Mouse (Mus musculus): ENCODE measurements around the gene Pecam1. TPM values are rescaled to one million over a fixed set of nuclear protein-coding genes. Genes with fewer than 3 reads are reported as not detected.

The Pecam1 gene
- polyA plus RNA-seq, 1 experiment from 2014 or later = 51.7 TPM

DNA sequence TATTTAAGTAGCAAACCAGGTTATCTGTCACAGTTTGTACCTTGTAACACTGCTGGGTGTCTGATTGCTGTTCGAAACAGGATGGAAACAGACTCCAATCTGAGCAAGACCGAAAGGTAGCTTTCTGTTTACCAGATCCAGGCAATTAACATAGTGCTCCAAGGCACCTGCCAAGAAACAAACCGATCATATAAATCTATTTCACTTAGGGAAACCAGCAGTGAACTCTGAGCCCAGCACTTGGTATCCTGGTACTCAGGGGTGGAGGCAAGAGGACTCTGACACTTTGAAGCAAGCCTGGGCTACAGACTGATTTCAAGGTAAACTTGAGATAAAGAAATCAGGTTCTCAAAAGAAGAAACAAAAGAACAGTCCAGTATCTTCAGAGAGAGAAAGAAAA lies 27.0 kb upstream of the Pecam1 start:
- peaks cover 10% of the 10 kb centered on the region for H3K4me1 ChIP-seq (ENCODE audit: control insufficient read depth, insufficient read depth, low read length)
- peaks cover 9% of the 10 kb centered on the region; the same call in 1 of the 2 replicates for H3K36me3 ChIP-seq (ENCODE audit: control insufficient read depth, insufficient read depth, low read length)
- H3K4me3 ChIP-seq (replicated peaks; ENCODE audit: low read length) = no peak overlapping the region
- no peak overlapping the region; the same call in 1 of the 2 replicates for H3K27ac ChIP-seq (ENCODE audit: low read length)
- no peak for ATAC-seq (ENCODE audit: insufficient read depth, low FRiP score)
- H3K9ac ChIP-seq (ENCODE audit: low read length) = peak overlapping the region; percentile 39; the same call in 1 of the 2 replicates
- no peak overlapping the region for H3K4me2 ChIP-seq (ENCODE audit: low read depth, low read length)
- H3K27me3 ChIP-seq (ENCODE audit: control insufficient read depth, insufficient read depth, low read length) = no peaks in the 10 kb centered on the region
- no peaks in the 10 kb centered on the region for H3K9me3 ChIP-seq (replicated peaks; ENCODE audit: control insufficient read depth, low read length)
- 82% methylated on average over 3 of the region's 3 CpGs for WGBS

DNA sequence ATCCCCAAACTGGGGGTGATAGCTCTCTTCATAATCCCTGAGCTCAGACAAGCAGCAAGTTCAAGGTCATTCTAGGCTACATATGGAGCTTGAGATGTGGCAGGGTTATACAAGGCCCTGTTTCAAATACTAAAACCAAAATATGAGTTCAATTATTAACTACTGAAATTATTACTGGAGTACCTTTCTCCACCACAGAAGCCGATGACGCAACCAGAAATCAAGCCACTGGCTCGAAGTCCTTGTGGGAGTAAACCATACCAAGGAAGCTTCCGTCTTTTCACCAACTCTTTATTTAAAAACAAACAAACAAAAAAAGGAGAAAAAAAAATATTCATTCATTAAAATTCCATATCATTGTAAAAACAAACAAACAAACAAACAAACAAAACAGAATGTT lies 26.5 kb upstream of the Pecam1 start:
- Histone ChIP-seq H3K9me3 (replicated peaks; ENCODE audit: control insufficient read depth, low read length) (no peaks in the 10 kb centered on the region), H3K4me3 (replicated peaks; ENCODE audit: low read length) (no peak overlapping the region), H3K4me1 (ENCODE audit: control insufficient read depth, insufficient read depth, low read length) (peaks cover 10% of the 10 kb centered on the region), H3K9ac (ENCODE audit: low read length) (no peak overlapping the region), H3K36me3 (ENCODE audit: control insufficient read depth, insufficient read depth, low read length) (peaks cover 9% of the 10 kb centered on the region; the same call in 1 of the 2 replicates), H3K27me3 (ENCODE audit: control insufficient read depth, insufficient read depth, low read length) (no peaks in the 10 kb centered on the region), H3K4me2 (ENCODE audit: low read depth, low read length) (no peak overlapping the region), H3K27ac (ENCODE audit: low read length) (0 out of 2 replicates have a peak overlapping the region, but pooled peaks have one; percentile 36)
- WGBS = 86% methylated on average over 4 of the region's 4 CpGs
- ATAC-seq (ENCODE audit: insufficient read depth, low FRiP score) = no peak

DNA sequence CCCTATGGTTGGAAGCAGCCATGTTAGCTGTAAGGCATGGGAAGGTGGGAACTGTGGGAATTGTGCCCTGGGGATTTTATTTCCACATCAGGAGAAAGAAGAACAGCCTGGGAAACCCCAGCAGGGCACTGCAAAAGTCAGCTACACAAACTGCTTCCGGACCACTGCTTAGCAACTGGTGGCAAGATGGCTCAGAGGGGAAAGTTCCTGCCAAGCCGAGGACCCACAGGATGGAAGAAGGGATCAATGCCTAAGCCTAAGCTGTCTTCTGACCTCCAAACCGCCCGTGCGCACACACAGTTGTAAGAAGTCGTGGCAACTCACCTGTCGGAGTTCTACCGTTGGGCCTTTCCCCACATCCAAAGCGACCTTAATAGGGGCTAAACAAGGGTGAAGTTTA lies 22.6 kb upstream of the Pecam1 start:
- peaks cover 22% of the 10 kb centered on the region for H3K36me3 ChIP-seq (ENCODE audit: control insufficient read depth, insufficient read depth, low read length)
- WGBS = 89% methylated on average over 9 of the region's 9 CpGs

GRCm38 (mm10) chr11:106770195-106770974 lies 20.0 kb upstream of the Pecam1 start:
- peaks cover 29% of the 10 kb centered on the region for H3K36me3 ChIP-seq (ENCODE audit: control insufficient read depth, insufficient read depth, low read length)
- no peaks in the 10 kb centered on the region for H3K27me3 ChIP-seq (ENCODE audit: control insufficient read depth, insufficient read depth, low read length)
- no peak overlapping the region for H3K27ac ChIP-seq (ENCODE audit: low read length)
- no peaks in the 10 kb centered on the region for H3K4me1 ChIP-seq (ENCODE audit: control insufficient read depth, insufficient read depth, low read length)
- H3K9me3 ChIP-seq (replicated peaks; ENCODE audit: control insufficient read depth, low read length) = no peaks in the 10 kb centered on the region
- WGBS = 93% methylated on average over 9 of the region's 9 CpGs
- no peak for ATAC-seq (ENCODE audit: insufficient read depth, low FRiP score)
- H3K9ac ChIP-seq (ENCODE audit: low read length) = no peak overlapping the region
- no peak overlapping the region for H3K4me3 ChIP-seq (replicated peaks; ENCODE audit: low read length)
- H3K4me2 ChIP-seq (ENCODE audit: low read depth, low read length) = no peak overlapping the region

More for the DNA sequence above, 22.6 kb upstream of the Pecam1 start:
- H3K4me2 ChIP-seq (ENCODE audit: low read depth, low read length) = no peak overlapping the region
- no peak overlapping the region for H3K9ac ChIP-seq (ENCODE audit: low read length)
- H3K27me3 ChIP-seq (ENCODE audit: control insufficient read depth, insufficient read depth, low read length) = no peaks in the 10 kb centered on the region
- H3K4me1 ChIP-seq (ENCODE audit: control insufficient read depth, insufficient read depth, low read length) = peaks cover 7% of the 10 kb centered on the region; the same call in 1 of the 2 replicates
- H3K9me3 ChIP-seq (replicated peaks; ENCODE audit: control insufficient read depth, low read length) = no peaks in the 10 kb centered on the region
- no peak overlapping the region for H3K4me3 ChIP-seq (replicated peaks; ENCODE audit: low read length)
- ATAC-seq (ENCODE audit: insufficient read depth, low FRiP score) = no peak
- no peak overlapping the region for H3K27ac ChIP-seq (ENCODE audit: low read length)

DNA sequence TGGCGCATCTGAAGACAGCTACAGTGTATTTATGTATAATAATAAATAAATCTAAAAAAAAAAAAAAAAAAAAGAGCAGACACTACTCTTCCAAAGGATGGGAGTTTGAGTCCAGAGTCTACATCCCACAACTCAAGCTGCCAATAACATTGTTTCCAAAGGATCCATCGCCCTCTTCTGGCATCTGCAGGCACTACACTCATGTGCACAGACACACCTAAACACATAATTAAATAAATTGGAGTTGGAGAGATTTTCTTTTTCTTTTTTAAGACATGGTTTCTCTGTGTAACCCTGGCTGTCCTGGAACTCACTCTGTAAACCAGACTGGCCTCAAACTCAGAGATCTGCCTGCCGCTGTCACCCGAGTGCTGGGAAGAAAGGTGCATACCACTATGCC lies 17.1 kb upstream of the Pecam1 start:
- H3K9ac ChIP-seq (ENCODE audit: low read length) = no peak overlapping the region
- H3K36me3 ChIP-seq (ENCODE audit: control insufficient read depth, insufficient read depth, low read length) = peaks cover 21% of the 10 kb centered on the region
- H3K4me3 ChIP-seq (replicated peaks; ENCODE audit: low read length) = no peak overlapping the region
- H3K27ac ChIP-seq (ENCODE audit: low read length) = no peak overlapping the region
- peaks cover 10% of the 10 kb centered on the region for H3K4me1 ChIP-seq (ENCODE audit: control insufficient read depth, insufficient read depth, low read length)
- no peaks in the 10 kb centered on the region for H3K27me3 ChIP-seq (ENCODE audit: control insufficient read depth, insufficient read depth, low read length)
- WGBS = 94% methylated on average over 4 of the region's 4 CpGs
- H3K4me2 ChIP-seq (ENCODE audit: low read depth, low read length) = no peak overlapping the region
- no peaks in the 10 kb centered on the region for H3K9me3 ChIP-seq (replicated peaks; ENCODE audit: control insufficient read depth, low read length)
- ATAC-seq (ENCODE audit: insufficient read depth, low FRiP score) = no peak

DNA sequence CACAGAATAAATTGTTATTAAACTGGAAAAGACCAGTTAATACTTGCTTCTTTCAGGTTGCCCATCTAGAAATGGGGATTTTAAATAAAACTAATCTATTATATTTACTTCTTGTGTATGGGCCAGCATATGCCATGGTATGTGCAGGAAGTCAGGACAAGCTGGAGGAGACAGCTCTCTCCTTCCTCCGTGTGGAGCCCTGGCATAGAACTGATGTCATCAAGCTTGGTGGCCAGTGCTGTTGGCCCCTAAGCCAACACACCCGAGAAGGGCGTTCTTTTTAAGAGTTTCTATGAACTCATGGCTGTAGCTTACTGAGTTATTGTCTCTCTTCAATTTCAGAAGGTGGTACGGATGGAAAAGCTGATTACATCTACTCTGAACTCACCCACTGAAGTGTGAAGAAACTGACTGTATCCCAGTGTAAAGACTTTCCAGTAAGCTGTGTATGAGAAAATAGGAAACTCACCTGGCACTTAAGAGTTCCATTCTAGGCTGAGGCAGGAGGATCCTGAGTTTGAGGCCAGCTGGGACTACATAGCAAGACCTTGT lies 16.3 kb upstream of the Pecam1 start:
- Histone ChIP-seq H3K36me3 (ENCODE audit: control insufficient read depth, insufficient read depth, low read length) (peaks cover 21% of the 10 kb centered on the region), H3K4me1 (ENCODE audit: control insufficient read depth, insufficient read depth, low read length) (peaks cover 19% of the 10 kb centered on the region), H3K9me3 (replicated peaks; ENCODE audit: control insufficient read depth, low read length) (no peaks in the 10 kb centered on the region), H3K27me3 (ENCODE audit: control insufficient read depth, insufficient read depth, low read length) (no peaks in the 10 kb centered on the region), H3K27ac (ENCODE audit: low read length) (no peak overlapping the region), H3K9ac (ENCODE audit: low read length) (no peak overlapping the region), H3K4me3 (replicated peaks; ENCODE audit: low read length) (no peak overlapping the region), H3K4me2 (ENCODE audit: low read depth, low read length) (no peak overlapping the region)
- no peak for ATAC-seq (ENCODE audit: insufficient read depth, low FRiP score)
- 90% methylated on average over 4 of the region's 4 CpGs for WGBS

DNA sequence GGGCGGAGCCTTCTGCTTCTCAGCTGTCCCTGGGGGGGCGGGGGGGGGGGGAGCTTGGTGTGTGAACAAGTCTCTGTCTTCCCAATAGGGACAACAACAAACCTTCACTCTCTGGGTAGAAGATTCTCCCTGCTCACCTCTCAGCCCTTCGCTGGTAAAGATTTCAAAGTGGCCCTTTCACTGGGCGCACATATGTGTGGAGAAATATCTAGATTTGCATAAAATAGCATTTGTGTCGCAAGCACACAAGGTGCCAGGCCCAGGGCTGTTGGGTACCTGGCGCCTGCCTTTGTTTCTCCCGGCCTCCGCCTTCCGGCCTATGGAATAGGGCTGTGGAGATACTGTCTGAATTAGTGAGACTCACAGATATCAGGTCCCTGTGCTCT lies 12.4 kb upstream of the Pecam1 start:
- Histone ChIP-seq H3K9ac (ENCODE audit: low read length) (no peak overlapping the region), H3K27me3 (ENCODE audit: control insufficient read depth, insufficient read depth, low read length) (no peaks in the 10 kb centered on the region), H3K4me3 (replicated peaks; ENCODE audit: low read length) (no peak overlapping the region), H3K27ac (ENCODE audit: low read length) (peak overlapping the region; percentile 89), H3K9me3 (replicated peaks; ENCODE audit: control insufficient read depth, low read length) (no peaks in the 10 kb centered on the region), H3K4me1 (ENCODE audit: control insufficient read depth, insufficient read depth, low read length) (peaks cover 20% of the 10 kb centered on the region), H3K36me3 (ENCODE audit: control insufficient read depth, insufficient read depth, low read length) (peaks cover 5% of the 10 kb centered on the region), H3K4me2 (ENCODE audit: low read depth, low read length) (no peak overlapping the region)
- WGBS = 64% methylated on average over 9 of the region's 9 CpGs
- peak; percentile 29; the same call in 1 of the 2 replicates for ATAC-seq (ENCODE audit: insufficient read depth, low FRiP score)

- 0 out of 2 replicates have a peak overlapping the region, but pooled peaks have one; percentile 31 for H3K9ac ChIP-seq (ENCODE audit: low read length)
- H3K27ac ChIP-seq (ENCODE audit: low read length) = peak overlapping the region; percentile 89
- H3K36me3 ChIP-seq (ENCODE audit: control insufficient read depth, insufficient read depth, low read length) = no peaks in the 10 kb centered on the region; the same call in 1 of the 2 replicates
- H3K9me3 ChIP-seq (replicated peaks; ENCODE audit: control insufficient read depth, low read length) = no peaks in the 10 kb centered on the region
- peaks cover 20% of the 10 kb centered on the region for H3K4me1 ChIP-seq (ENCODE audit: control insufficient read depth, insufficient read depth, low read length)
- peak; percentile 74 for ATAC-seq (ENCODE audit: insufficient read depth, low FRiP score)
- no peak overlapping the region for H3K4me2 ChIP-seq (ENCODE audit: low read depth, low read length)
- 16% methylated on average over 5 of the region's 5 CpGs for WGBS
- H3K27me3 ChIP-seq (ENCODE audit: control insufficient read depth, insufficient read depth, low read length) = no peaks in the 10 kb centered on the region
- H3K4me3 ChIP-seq (replicated peaks; ENCODE audit: low read length) = no peak overlapping the region
Observed at GRCm38 (mm10) chr11:106762139-106762799, 11.8 kb upstream of the Pecam1 start.

- Histone ChIP-seq H3K27ac (ENCODE audit: low read length) (no peak overlapping the region), H3K4me1 (ENCODE audit: control insufficient read depth, insufficient read depth, low read length) (peaks cover 20% of the 10 kb centered on the region), H3K36me3 (ENCODE audit: control insufficient read depth, insufficient read depth, low read length) (no peaks in the 10 kb centered on the region), H3K27me3 (ENCODE audit: control insufficient read depth, insufficient read depth, low read length) (no peaks in the 10 kb centered on the region), H3K4me2 (ENCODE audit: low read depth, low read length) (no peak overlapping the region), H3K4me3 (replicated peaks; ENCODE audit: low read length) (no peak overlapping the region), H3K9ac (ENCODE audit: low read length) (no peak overlapping the region), H3K9me3 (replicated peaks; ENCODE audit: control insufficient read depth, low read length) (no peaks in the 10 kb centered on the region)
- ATAC-seq (ENCODE audit: insufficient read depth, low FRiP score) = no peak
- 83% methylated on average over 5 of the region's 5 CpGs for WGBS
Observed at GRCm38 (mm10) chr11:106760511-106760910, 10.1 kb upstream of the Pecam1 start.
